Mouse (Mus musculus): ENCODE measurements around the gene Mbnl2. TPM values are rescaled to one million over a fixed set of nuclear protein-coding genes. Genes with fewer than 3 reads are reported as not detected.
A peak's percentile ranks its signal among the peaks of the same experiment; 100 is the strongest.

Mbnl2 gene
- total RNA-seq (2021): 100 to 1,000 TPM; 230 to 238 TPM

DNA sequence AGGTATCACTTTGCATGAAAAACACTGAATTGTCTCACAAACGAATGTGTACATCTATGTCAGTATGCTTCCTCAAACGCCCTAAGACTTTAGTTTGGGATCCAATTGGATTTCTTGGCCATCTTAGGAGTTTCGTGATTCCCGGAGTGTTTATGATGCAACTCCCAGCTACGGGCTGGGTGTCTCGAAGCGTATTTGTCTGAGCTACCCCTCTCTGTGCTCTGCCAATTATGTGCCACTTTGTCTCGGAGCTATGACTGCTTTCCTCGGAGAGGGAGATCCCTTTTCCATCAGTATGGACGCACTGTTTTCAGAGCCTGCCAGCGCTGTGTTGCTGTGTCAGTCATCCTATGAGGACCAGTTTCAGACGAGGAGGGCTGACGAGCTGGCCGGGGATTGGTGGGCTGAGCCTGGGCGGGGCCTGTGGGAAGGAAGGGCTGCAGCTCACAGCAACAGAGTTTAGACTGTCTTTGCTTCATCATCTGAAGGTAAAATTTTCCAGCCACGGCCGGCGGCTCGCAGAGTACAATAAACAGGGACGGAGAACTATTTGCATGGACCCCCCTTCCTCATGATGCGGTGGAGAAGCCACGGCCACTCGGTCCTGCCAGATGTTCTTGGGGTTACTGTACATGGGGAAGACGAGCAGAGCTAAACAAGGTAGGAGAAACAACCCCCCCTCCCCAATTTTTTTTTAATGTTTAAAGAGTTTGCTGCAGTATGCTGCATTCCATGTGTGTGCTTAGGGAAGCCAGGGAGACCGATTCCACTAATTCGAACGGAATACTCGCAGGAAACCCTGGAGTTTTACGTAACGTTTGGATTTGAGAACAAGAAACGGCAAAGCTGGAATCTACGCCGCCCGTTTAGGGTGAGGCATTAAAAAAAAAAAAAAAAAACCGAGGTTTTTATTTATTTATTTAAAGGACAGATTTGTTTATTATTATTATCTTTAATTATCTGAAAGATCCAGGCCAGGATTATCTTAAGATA is at the start of gene Mbnl2:
TSS of gene Mbnl2 (plus strand) at position 424 of the 993 bp plus-strand sequence.
- DNase-seq (ENCODE audit: extremely low spot score in 1 of 2, low spot score in 1 of 2): peak; percentile 79 to 83

DNA sequence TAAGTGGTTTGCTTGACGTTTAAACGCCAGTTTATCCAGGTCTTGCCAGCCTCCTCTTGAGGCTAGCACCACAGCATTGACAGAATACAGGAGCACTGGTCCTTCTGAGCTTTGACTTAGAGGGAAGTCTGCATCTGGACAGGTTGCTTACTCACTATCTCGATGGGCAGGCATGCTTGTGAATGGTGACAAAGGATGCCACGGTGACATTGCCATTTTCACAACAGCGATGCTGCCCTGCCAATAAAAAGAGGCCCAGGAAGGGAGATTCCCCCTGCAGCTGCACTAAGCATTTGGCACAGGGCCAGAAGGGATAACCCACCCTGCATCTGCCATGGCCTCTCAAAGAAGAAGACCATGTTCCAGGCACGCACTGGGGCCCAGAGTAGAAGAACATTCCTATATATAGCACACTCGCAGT is 43.4 kb upstream of the Mbnl2 start:
- DNase-seq (ENCODE audit: extremely low spot score in 1 of 2, low spot score in 1 of 2): no peak

DNA sequence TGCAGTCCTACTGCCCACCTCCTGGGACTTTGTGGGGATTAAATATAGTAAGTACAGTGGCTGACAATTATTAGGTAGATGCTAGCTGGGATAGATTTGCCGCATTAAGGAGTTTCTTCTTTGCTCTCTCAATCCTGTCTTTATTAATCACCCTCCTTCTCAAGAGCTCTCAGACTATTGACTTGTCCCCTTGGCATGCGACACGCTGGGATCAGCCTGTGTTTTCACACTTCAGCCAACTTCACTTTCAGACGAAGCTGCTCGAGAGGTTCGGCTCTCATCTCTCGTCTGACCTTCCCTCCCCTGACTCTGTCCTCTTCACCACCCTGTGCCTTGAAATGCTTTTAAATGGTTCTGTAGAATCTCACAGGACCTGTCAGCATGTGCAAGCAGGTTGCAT is 39.9 kb upstream of the Mbnl2 start:
- no peak for DNase-seq (ENCODE audit: extremely low spot score in 1 of 2, low spot score in 1 of 2)

DNA sequence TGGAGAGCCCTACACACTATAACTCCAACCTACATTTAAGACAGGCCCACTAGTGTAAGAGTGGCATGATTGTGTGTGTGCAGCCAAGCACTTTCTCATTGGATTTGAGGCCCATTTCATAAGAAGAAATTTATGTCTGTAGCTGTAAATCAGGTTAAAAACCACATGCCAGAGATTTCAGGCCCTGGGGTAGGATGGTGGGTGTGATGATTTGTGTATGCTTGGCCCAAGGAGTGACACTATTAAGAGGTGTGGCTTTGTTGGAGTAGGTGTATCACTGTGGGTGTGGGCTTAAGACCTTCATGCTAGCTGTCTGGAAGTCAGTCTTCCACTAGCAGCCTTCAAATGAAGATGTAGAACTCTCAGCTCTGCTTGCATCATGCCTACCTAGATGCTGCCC is 37.0 kb upstream of the Mbnl2 start:
- no peak for DNase-seq (ENCODE audit: extremely low spot score in 1 of 2, low spot score in 1 of 2)

DNA sequence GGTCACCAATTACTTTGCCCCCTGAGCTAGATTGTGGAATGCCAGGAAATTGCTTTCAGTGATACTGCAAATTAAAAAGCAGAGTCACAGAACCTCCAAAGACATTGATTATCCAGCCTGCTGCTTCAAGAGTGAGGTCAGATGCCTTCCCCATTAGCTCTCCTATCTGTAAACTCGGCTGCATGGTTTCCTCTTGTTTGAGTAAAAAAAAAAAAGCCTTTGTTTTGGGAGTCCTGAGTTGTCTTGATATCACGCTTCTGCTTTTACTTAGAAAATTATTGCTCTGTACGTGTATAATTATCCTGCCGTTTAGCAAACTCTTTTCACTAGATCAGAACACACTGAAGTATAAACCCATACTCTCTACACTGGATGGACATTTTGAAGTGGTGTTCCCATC is 35.3 kb upstream of the Mbnl2 start:
- DNase-seq (ENCODE audit: extremely low spot score in 1 of 2, low spot score in 1 of 2): no peak

DNA sequence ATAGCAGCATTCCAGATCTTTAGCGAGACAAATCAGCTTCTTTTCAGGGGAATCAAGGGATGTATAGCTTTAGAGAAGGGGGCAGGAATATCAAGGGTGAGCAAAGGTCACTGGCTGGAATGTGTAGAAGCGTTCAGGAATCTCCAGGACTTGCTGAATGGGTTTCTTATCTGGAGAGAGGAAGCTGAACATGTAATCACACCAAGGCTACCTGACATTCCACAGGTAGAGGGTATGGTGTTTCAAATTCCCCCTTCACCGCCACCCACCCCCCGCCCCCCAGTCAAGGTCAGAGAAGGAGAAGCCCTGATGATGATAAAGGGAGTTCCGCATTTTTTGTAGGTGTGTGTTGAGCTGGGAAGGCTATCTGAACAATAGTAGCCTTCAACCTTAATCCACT is 32.8 kb upstream of the Mbnl2 start:
- no peak for DNase-seq (ENCODE audit: extremely low spot score in 1 of 2, low spot score in 1 of 2)

DNA sequence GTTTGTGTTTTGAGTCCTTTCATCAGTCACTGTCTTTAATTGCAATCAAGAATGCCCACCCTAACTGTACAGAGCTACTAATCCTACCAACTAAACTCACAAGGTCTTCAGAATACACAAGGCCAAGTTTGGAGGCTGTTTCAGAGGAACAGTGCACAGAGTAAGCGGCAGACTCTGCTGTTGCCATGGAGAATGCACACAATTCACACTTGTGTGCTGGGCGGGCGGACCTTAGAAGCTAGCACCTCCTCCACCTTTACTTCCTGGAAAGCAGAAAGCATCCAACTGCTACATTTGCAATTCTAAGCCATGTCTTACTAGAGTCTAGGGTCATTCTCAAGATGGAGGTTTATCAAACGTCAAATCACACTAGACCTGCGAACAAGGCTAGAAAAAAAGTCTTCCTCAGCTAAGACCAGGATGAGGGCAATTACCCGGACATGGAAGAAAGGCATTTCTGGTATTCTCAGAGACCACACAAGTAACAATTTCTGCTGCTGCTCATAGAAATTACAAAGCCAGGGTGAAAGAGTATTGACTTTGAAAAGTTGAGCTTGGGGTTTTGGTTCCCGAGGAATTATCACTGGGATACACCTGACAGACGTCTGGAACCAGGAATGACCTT is 30.3 kb upstream of the Mbnl2 start:
- DNase-seq (ENCODE audit: extremely low spot score in 1 of 2, low spot score in 1 of 2): no peak

DNA sequence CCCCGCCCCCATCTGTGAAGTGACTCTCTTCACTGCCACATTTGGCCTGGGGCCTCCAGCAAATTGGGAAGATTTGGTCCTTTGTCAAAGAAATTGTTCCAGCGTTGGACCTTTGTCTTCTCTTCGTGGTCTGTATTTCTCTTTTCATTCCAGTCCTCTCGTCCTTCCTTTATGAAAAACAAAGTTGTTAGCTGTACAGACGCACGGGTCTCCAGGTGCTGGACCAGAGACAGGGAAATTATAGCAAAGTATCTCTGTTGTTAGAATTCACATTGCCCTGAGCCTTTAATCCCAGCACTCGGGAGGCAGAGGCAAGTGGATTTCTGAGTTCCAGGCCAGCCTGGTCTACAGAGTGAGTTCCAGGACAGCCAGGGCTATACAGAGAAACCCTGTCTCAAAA is 22.1 kb upstream of the Mbnl2 start:
- no peak for DNase-seq (ENCODE audit: extremely low spot score in 1 of 2, low spot score in 1 of 2)

DNA sequence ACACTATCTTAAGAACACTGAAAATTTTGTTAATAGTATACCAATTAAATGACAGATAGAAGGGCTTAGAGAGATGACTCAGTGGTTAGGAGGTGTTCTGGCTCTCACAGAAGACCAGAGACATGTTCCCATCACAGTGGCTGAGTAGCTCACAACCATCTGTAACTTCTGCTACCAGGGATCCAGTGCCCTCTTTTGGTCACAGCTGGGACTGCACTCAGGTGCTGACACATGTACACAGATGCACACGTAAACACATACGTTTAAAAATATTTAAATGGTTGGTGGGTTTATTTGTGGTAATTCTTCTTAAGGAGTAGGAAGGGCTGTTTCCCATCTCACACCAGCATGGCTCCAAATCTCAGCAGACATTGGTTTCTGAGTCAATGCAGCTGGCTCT is 19.3 kb upstream of the Mbnl2 start:
- DNase-seq (ENCODE audit: extremely low spot score in 1 of 2, low spot score in 1 of 2): no peak

DNA sequence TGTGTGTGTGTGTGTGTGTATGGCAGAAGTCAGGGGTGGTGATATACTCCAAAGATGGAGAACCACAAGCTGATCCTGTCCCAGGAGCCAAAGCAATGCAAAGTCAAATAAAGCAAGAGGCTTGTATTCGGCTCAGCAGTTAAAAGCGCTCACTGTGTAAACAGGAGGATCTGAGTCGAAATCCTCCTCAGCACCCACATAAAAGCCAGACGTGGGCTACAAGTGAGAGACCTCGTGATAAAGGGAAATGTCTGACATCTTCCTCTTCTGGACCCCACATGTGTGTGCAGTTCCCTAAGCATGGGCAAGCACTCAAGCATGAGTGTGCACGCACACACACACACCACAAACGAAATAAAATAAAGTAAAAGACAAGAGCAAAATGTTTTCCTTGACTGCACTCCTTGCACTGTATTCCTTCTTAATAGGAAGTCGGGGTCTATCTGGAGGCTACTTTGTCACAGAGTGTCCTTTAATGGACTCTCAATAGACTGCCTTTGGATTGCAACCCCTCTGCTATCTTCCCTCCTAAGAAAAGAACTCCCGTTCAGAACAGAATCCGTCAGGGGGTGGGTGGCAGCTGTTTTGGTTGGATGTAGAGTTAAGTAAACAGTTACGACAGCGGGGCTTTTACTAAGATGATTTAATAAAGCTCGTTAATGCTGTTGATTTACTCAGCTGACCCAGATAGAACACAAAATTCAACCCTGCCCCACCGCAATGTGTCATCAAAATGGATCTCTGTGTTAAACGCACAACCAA is 18.7 kb upstream of the Mbnl2 start:
- no peak for DNase-seq (ENCODE audit: extremely low spot score in 1 of 2, low spot score in 1 of 2)

DNA sequence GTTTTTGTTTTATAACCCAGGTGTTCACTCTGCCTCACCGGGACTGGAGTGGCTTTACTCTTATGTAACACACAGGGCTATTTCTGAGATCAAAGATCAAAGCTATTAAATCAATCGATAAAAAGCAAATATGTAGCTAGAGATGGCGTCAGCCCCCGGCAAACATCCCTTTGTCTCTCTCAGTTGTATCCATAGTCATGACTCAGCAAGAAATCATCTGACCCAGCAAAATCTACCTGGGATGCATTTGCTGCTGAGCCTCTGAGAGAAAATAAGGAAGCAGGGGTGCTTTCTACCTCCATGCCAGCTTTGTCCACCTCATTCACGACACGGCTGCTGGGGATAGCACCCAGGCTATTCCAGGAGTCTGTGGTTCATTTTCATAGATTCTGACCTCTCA is 18.0 kb upstream of the Mbnl2 start:
- DNase-seq (ENCODE audit: extremely low spot score in 1 of 2, low spot score in 1 of 2): no peak

DNA sequence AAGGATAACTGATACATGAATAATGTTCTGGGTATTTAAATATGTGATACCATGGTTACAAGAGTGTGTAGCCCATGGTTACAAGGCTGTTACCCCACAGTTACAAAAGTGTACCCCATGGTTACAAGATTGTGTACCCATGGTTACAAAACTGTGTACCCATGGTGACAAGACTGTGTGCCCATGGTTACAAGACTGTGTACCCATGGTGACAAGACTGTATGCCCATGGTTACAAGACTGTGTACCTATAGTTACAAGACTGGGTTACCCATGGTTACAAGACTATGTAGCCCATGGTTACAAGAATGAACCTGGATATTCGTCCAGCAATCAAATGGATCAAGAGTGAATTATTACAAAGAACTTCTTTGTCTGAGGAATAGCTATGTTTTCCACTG is 16.0 kb upstream of the Mbnl2 start:
- no peak for DNase-seq (ENCODE audit: extremely low spot score in 1 of 2, low spot score in 1 of 2)

DNA sequence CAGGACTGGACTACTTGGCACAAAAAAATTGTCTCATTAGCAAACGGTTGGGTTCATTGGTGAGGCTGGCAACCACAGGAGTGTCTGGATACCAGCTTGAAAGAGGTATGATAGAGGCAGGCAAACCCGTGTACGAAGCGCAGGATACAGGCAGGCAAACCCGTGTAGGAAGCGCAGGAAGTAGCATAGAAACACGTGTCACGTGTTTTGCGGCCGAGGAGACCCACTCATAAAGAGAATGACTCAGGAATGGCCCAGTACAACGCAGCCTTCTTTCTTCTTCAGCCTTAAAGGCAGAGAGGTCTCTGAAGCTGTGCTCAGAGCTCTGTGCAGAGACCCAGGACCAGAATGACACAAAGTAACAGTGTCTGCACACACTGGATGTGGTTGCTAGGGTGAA is 13.9 kb upstream of the Mbnl2 start:
- DNase-seq (ENCODE audit: extremely low spot score in 1 of 2, low spot score in 1 of 2): no peak

DNA sequence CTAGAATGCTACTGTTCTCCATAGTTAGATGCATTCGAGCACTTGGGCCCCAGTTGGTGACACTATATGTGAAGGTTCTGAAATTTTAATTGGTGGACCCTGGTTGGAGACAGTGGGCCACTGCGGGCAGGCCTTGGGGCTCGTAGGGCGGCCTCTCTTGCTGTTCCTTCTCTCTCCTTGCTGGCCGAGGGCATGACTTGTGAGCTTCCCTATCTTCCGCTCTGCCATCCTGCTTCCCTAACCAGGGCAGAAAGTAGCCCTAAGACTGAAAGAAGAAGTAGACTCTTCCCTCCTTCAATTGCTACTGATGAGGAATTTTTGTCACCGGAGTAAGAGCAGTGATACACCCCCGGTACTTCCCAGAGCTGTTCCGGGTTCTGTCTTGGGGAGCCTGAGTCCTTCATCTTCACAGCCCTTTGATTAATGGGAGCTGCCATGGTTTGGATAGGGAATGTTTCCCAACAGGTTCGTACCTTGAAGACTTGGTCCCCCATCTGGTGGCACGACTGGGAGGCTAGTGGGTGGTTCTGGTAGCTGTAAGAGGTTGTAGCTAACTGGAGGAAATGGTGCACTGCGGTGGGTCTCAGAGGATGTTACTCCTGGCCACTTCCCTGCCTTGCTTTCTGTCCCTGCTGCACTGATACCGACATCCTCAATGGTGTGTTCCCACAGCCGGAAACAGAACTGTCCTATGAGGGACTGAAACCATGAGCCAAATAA is 12.6 kb upstream of the Mbnl2 start:
- no peak for DNase-seq (ENCODE audit: extremely low spot score in 1 of 2, low spot score in 1 of 2)

DNA sequence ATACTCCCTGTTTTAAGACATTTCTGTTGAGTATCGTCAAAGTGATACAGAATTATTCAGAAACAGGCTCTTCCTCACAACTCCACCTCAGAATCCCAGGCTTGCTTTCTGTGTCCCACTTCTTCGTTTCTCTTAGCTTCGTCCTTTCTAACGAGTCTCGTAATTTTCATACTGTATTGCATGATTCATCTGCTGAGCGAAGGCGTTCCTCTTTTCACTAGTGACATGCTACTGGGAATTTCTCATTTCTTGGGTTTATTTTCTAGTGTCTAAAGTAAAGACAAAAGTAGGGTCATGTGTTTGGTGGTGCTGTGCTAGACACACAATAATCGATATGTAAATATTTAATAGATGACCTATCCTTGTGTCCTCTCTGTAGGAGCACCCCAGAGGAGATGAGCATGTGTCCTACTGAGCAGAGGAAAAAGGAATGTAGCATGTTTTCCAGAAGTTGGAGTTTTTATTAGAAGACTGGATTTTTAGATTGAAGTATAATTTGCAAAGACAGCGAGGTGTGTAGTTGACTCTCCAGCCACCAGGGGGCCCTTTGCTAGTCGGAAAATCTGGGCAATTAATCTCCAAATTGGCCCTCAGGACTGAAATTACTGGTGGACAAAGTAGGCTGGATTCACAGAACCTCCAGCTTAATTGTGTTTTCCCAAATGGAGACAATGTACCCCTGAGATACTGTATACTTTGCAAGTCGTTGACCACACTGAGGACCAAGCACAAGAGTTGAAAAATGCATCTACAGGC is 11.9 kb upstream of the Mbnl2 start:
- peak in 1 of 2 experiments; percentile 58 for DNase-seq (ENCODE audit: extremely low spot score in 1 of 2, low spot score in 1 of 2)

DNA sequence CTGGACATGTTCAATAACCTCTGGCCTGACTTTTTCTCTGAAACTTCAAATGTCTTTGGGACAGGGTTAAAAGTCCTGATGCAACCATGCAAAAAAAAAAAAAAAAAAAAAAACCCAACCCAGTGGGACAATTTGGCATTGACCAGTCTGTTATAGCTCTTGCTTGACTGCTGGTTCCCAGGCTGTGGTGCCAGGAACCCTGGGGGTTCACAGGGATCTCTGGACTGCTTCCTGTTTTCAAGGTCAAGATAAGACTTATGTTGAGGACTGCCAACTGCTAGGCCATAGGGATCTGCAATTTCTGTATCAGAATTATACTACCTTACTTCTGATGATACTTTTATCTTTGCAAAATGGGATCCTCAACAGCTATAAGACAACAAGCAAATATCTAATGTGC is 9.6 kb upstream of the Mbnl2 start:
- no peak for DNase-seq (ENCODE audit: extremely low spot score in 1 of 2, low spot score in 1 of 2)

DNA sequence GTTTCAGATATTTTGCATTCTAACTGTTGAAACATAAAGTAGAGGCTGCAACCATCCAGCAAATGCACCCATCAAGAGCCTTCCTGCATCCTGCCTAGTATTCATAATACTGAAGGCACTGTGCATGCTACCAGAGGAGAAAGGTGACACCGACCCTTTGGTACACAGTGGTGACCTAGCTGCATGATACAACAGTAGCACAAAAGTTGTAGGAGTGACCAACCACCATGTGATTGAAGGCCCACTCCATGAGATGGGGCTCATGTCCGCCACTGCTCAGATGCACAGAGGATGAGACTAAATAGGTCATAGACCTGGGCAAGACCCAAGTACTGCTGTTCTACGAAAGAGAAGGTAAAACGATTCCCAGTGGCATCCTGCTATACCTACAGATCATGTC is 8.3 kb upstream of the Mbnl2 start:
- no peak for DNase-seq (ENCODE audit: extremely low spot score in 1 of 2, low spot score in 1 of 2)

DNA sequence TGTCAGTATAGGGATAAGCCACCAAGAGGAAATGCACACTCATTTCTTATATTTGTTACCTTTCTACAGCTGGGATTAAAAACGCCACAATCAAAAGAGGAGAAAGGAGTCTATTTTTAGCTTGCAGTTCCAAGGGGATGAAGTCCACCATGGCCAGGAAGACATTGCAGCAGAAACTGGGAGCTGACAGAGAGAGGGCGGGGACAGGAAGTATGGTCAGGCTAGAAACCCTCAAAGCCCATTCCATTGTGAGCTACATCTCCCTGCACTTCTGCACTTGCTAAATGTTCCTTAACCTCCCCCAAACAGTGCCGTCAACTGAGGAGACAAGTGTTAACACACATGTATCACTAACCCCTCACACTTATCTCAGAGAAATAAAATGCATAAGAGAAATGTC is 5.4 kb upstream of the Mbnl2 start:
- DNase-seq (ENCODE audit: extremely low spot score in 1 of 2, low spot score in 1 of 2): no peak

DNA sequence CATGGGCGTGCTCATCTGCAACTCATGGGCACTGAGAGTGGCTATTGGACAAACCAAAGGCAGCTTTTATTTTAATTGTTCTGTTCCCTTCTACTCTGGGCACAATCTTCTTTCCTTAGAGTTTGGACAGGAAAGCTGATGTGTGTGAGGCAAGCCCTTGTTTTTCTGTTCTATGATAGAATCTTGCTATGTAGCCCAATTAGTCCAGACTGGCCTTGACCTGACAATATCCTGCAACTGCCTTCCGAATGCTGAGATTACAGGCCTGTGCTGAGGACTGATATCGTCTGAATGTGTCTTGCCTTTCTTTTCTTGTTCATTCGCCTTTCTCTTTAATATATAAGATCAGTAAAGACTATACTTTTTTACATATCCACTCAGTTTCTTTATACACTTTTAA is 4.8 kb upstream of the Mbnl2 start:
- DNase-seq (ENCODE audit: extremely low spot score in 1 of 2, low spot score in 1 of 2): no peak

DNA sequence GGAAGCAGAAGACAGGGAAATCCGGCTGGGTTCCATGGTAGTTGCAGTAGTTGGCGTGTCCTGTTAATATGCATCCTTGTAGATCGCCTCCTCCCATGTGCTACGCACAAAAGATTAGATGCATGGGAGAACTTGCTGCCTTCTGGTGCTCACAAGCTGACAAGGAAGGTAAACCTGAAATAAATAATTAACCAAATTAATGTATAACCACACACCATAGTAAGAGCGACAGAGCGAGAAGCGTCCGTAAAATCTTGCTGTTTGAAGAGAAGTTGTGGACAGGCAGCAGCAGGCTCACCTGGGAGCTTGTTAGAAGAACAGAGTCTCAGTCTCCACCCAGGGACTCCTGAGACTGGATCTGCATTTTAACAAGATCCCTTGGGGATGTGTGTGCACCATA is 4.4 kb upstream of the Mbnl2 start:
- DNase-seq (ENCODE audit: extremely low spot score in 1 of 2, low spot score in 1 of 2): no peak

Data from layer of hippocampus, postnatal 25 days (tissue).